Mouse (Mus musculus) kidney, postnatal 36 days (tissue): ENCODE results near the gene Tmub2.

Experiments used
- DNase-seq, 2 experiments: peaks; one replicate each; pipeline ENCODE4 v3.0.0; 2021 to 2022; ENCODE audit warnings: mixed read lengths in 2 of 2

Gene Tmub2

GRCm38 (mm10) chr11:102308104-102308503, 23.4 kb downstream of the Tmub2 start:
- DNase-seq: no peak

GRCm38 (mm10) chr11:102308979-102309378, 24.2 kb downstream of the Tmub2 start:
- peak; percentile 98 to 99 for DNase-seq

GRCm38 (mm10) chr11:102309821-102310617, 25.3 kb downstream of the Tmub2 start:
- DNase-seq: no peak

GRCm38 (mm10) chr11:102310768-102311695, 26.3 kb downstream of the Tmub2 start:
- DNase-seq: peak in 1 of 2 experiments; percentile 52

- DNase-seq: no peak
Observed at GRCm38 (mm10) chr11:102311966-102312365, 27.2 kb downstream of the Tmub2 start.

- DNase-seq: no peak
Observed at GRCm38 (mm10) chr11:102312586-102312985, 27.9 kb downstream of the Tmub2 start.

- DNase-seq: no peak
Observed at GRCm38 (mm10) chr11:102314321-102314720, 29.6 kb downstream of the Tmub2 start.

- DNase-seq: no peak
Observed at GRCm38 (mm10) chr11:102315690-102316571, 31.2 kb downstream of the Tmub2 start.

GRCm38 (mm10) chr11:102316572-102317297, 32.0 kb downstream of the Tmub2 start:
- DNase-seq: peak; percentile 92 to 95

- peak in 1 of 2 experiments; percentile 66 for DNase-seq
Observed at GRCm38 (mm10) chr11:102317298-102317900, 32.7 kb downstream of the Tmub2 start.

GRCm38 (mm10) chr11:102317901-102318575, 33.3 kb downstream of the Tmub2 start:
- peak; percentile 84 to 91 for DNase-seq

GRCm38 (mm10) chr11:102318576-102319409, 34.1 kb downstream of the Tmub2 start:
- peak; percentile 51 to 74 for DNase-seq

GRCm38 (mm10) chr11:102319410-102319792, 34.7 kb downstream of the Tmub2 start, which contains the start of gene Ubtf:
Ubtf (minus strand) TSS chr11:102319742.
- peak; percentile 84 to 88 for DNase-seq

GRCm38 (mm10) chr11:102319941-102320685, 35.4 kb downstream of the Tmub2 start:
- DNase-seq: peak; percentile 90 to 92

- DNase-seq: peak; percentile 70 to 71
Observed at GRCm38 (mm10) chr11:102320686-102321005, 35.9 kb downstream of the Tmub2 start.

GRCm38 (mm10) chr11:102321931-102322330, 37.2 kb downstream of the Tmub2 start:
- DNase-seq: no peak

- DNase-seq: no peak
Observed at GRCm38 (mm10) chr11:102323516-102323915, 38.8 kb downstream of the Tmub2 start.

- DNase-seq: no peak
Observed at GRCm38 (mm10) chr11:102327250-102327649, 42.5 kb downstream of the Tmub2 start.

GRCm38 (mm10) chr11:102327839-102328238, 43.1 kb downstream of the Tmub2 start:
- DNase-seq: no peak
